14 mouse cellular contexts compared by ENCODE assay signal in genomic region chr13:24605755-24606154, GRCm38 (mm10). TPM values are rescaled to one million over a fixed set of nuclear protein-coding genes. Genes with fewer than 3 reads are reported as not detected.
DNase-seq lines count a peak whose midpoint lies in the region; ATAC-seq and TF ChIP-seq lines count a peak whose summit lies in the region.
"Had no signal": no experiment of that assay in that cellular context is flagged by ENCODE, and none has a peak within 500 bp of the region (broad histone marks: within the 10 kb centered on the region; RNA-seq: fewer than 3 reads in every experiment).

No protein-coding gene starts in this region.

- TF ChIP-seq POLR2A in kidney, adult 2 months (IDR thresholded peaks at IDR 0.05; ENCODE audit: low read depth, low read length) = no peak

- peak; percentile 29; the same call in 1 of the 2 replicates for ATAC-seq in kidney, embryonic 16.5 days (ENCODE audit: low FRiP score, low TSS enrichment)
- ATAC-seq in hindbrain, embryonic 15.5 days (ENCODE audit: low FRiP score, low read depth) = 0 out of 2 replicates have a peak, but pooled peaks have one; percentile 20
- ATAC-seq in midbrain, embryonic 14.5 days (ENCODE audit: low FRiP score, low TSS enrichment) = peak; percentile 41

- no peaks in the 10 kb centered on the region for H3K27me3 ChIP-seq in kidney, embryonic 16.5 days (ENCODE audit: insufficient read depth, low read length)
- H3K27me3 ChIP-seq in kidney, adult 2 months (replicated peaks; ENCODE audit: control insufficient read depth, insufficient read depth, low read length) = no peaks in the 10 kb centered on the region
- peaks cover 16% of the 10 kb centered on the region for H3K27me3 ChIP-seq in forebrain, embryonic 10.5 days (ENCODE audit: poor library complexity, severe bottlenecking)
- no peaks in the 10 kb centered on the region for H3K27me3 ChIP-seq in hindbrain, embryonic 15.5 days
- no peaks in the 10 kb centered on the region for H3K27me3 ChIP-seq in midbrain, embryonic 14.5 days (ENCODE audit: control insufficient read depth, insufficient read depth, low read length)

- H3K36me3 ChIP-seq in kidney, embryonic 16.5 days (ENCODE audit: insufficient read depth, low read length) = no peaks in the 10 kb centered on the region
- no peaks in the 10 kb centered on the region for H3K36me3 ChIP-seq in kidney, adult 2 months (ENCODE audit: control insufficient read depth, insufficient read depth, low read length)
- H3K36me3 ChIP-seq in forebrain, embryonic 10.5 days (replicated peaks) = no peaks in the 10 kb centered on the region
- H3K36me3 ChIP-seq in hindbrain, embryonic 15.5 days = no peaks in the 10 kb centered on the region
- H3K36me3 ChIP-seq in midbrain, embryonic 14.5 days (ENCODE audit: control insufficient read depth, insufficient read depth, low read length) = no peaks in the 10 kb centered on the region

- peaks cover 28% of the 10 kb centered on the region for H3K4me1 ChIP-seq in kidney, embryonic 16.5 days (ENCODE audit: insufficient read depth, low read length)
- 0 out of 2 replicates have a peak, but pooled peaks cover 2% of the 10 kb centered on the region for H3K4me1 ChIP-seq in kidney, adult 2 months (ENCODE audit: control insufficient read depth, insufficient read depth, low read length)
- peaks cover 47% of the 10 kb centered on the region for H3K4me1 ChIP-seq in forebrain, embryonic 10.5 days
- H3K4me1 ChIP-seq in hindbrain, embryonic 15.5 days (replicated peaks) = peaks cover 23% of the 10 kb centered on the region
- H3K4me1 ChIP-seq in midbrain, embryonic 14.5 days (ENCODE audit: control insufficient read depth, insufficient read depth, low read length) = peaks cover 19% of the 10 kb centered on the region

- no peak for TF ChIP-seq CTCF in kidney, adult 2 months (conservative IDR thresholded peaks at IDR 0.05; ENCODE audit: insufficient read depth, insufficient read length, low read depth, low read length)

- WGBS in kidney, embryonic 16.5 days = 67% methylated on average over 5 of the region's 5 CpGs
- 90% methylated on average over 5 of the region's 5 CpGs for WGBS in kidney, adult 2 months
- 27% methylated on average over 5 of the region's 5 CpGs for WGBS in forebrain, embryonic 10.5 days
- WGBS in hindbrain, embryonic 15.5 days = 54% methylated on average over 5 of the region's 5 CpGs
- 26% methylated on average over 5 of the region's 5 CpGs for WGBS in midbrain, embryonic 14.5 days

- DNase-seq in kidney, adult 2 months = no peak
- peak; percentile 19 for DNase-seq in forebrain, embryonic 10.5 days (ENCODE audit: extremely low spot score, low spot score)
- DNase-seq in midbrain, embryonic 14.5 days = no peak
- DNase-seq in layer of hippocampus, postnatal 14 days (ENCODE audit: low spot score in 2 of 2) = no peak
- DNase-seq in right cerebral cortex, postnatal 25 days = no peak
- DNase-seq in MN1 (ENCODE audit: low spot score) = no peak
- DNase-seq: cerebellum, postnatal 36 days; gastrocnemius, postnatal 25 days; kidney, postnatal 10 days; right cerebral cortex, adult 18-20 months; thymus, postnatal 4 days had no signal

- no peak overlapping the region for H3K9ac ChIP-seq in kidney, embryonic 16.5 days (replicated peaks; ENCODE audit: low read length)
- H3K9ac ChIP-seq in hindbrain, embryonic 15.5 days = no peak overlapping the region
- H3K9ac ChIP-seq in midbrain, embryonic 14.5 days (replicated peaks; ENCODE audit: low read length) = 0 out of 2 replicates have a peak overlapping the region, but pooled peaks have one; percentile 6
- H3K9ac ChIP-seq: lung, embryonic 14.5 days had no signal

- no peak overlapping the region for H3K27ac ChIP-seq in kidney, embryonic 16.5 days (ENCODE audit: low read length)
- no peak overlapping the region for H3K27ac ChIP-seq in kidney, adult 2 months (ENCODE audit: insufficient read depth, low read depth, low read length)
- peak overlapping the region; percentile 83 for H3K27ac ChIP-seq in forebrain, embryonic 10.5 days
- 0 out of 2 replicates have a peak overlapping the region, but pooled peaks have one; percentile 66 for H3K27ac ChIP-seq in hindbrain, embryonic 15.5 days (replicated peaks)
- H3K27ac ChIP-seq in midbrain, embryonic 14.5 days (replicated peaks; ENCODE audit: low read depth, low read length) = 0 out of 2 replicates have a peak overlapping the region, but pooled peaks have one; percentile 20

- H3K4me2 ChIP-seq in kidney, embryonic 16.5 days (replicated peaks; ENCODE audit: low read depth, low read length) = no peak overlapping the region
- H3K4me2 ChIP-seq in hindbrain, embryonic 15.5 days = no peak overlapping the region
- no peak overlapping the region for H3K4me2 ChIP-seq in midbrain, embryonic 14.5 days (ENCODE audit: low read length)

- H3K9me3 ChIP-seq in kidney, embryonic 16.5 days (ENCODE audit: low read length) = no peaks in the 10 kb centered on the region
- no peaks in the 10 kb centered on the region for H3K9me3 ChIP-seq in forebrain, embryonic 10.5 days
- H3K9me3 ChIP-seq in hindbrain, embryonic 15.5 days = no peaks in the 10 kb centered on the region
- H3K9me3 ChIP-seq in midbrain, embryonic 14.5 days (ENCODE audit: control insufficient read depth, low read length) = no peaks in the 10 kb centered on the region

- no peak overlapping the region for H3K4me3 ChIP-seq in kidney, embryonic 16.5 days (ENCODE audit: low read length)
- no peak overlapping the region for H3K4me3 ChIP-seq in kidney, adult 2 months (ENCODE audit: insufficient read depth, low read depth, low read length)
- H3K4me3 ChIP-seq in forebrain, embryonic 10.5 days = no peak overlapping the region; the same call in 1 of the 2 replicates
- H3K4me3 ChIP-seq in hindbrain, embryonic 15.5 days = no peak overlapping the region
- H3K4me3 ChIP-seq in midbrain, embryonic 14.5 days (replicated peaks; ENCODE audit: low read depth, low read length) = no peak overlapping the region

RNA-seq across cellular contexts. Expression of gene Ripor2, which starts 23.8 kb away (rescaled TPM):
- polyA plus RNA-seq in kidney, embryonic 16.5 days (2015; fragmentation: Nextera tagmentation; extraction: Ambion mirVana) = 2.1 and 2.7 TPM in 2 replicates
- polyA plus RNA-seq in kidney, adult 2 months (2012; rRNA removed) = 1.4 and 3.7 TPM in 2 replicates
- 1.5 and 2.2 TPM in 2 replicates for polyA plus RNA-seq in forebrain, embryonic 10.5 days (2016; fragmentation: Nextera tagmentation; extraction: Ambion mirVana)
- polyA plus RNA-seq in hindbrain, embryonic 15.5 days (2015; fragmentation: Nextera tagmentation; extraction: Ambion mirVana) = 21.2 and 26.0 TPM in 2 replicates
- 31.2 and 33.4 TPM in 2 replicates for polyA plus RNA-seq in midbrain, embryonic 14.5 days (2014; fragmentation: Nextera tagmentation; extraction: Ambion mirVana)
- 10 to 100 TPM; 66.1 to 68.3 TPM for total RNA-seq in layer of hippocampus, postnatal 14 days (2021)

Comparison
In these comparisons a context has a peak if more than half of its experiments do, and no peak if none do; other contexts are left out.
1. H3K27ac ChIP-seq: peak in forebrain, embryonic 10.5 days (single experiment), hindbrain, embryonic 15.5 days (single experiment) and midbrain, embryonic 14.5 days (single experiment); none in kidney, embryonic 16.5 days (single experiment) and kidney, adult 2 months (single experiment).
2. Peak in every context shown above with its lines, with median percentiles within 50 percentile points of each other: ATAC-seq.